Mouse (Mus musculus): ENCODE data around the gene Mcts2.
A peak's percentile ranks its signal among the peaks of the same experiment; 100 is the strongest.
"Not testable (repeated sequence)": the region's sequence is repeated elsewhere in the genome, so short reads cannot be mapped to it uniquely, and the experiment has no call there.

Mcts2 gene

GRCm38 (mm10) chr2:152686806-152687267 lies at the start of gene Mcts2:
TSS of gene Mcts2 (plus strand) at chr2:152687035.
- DNase-seq (ENCODE audit: low spot score), result peak; percentile 79

DNA sequence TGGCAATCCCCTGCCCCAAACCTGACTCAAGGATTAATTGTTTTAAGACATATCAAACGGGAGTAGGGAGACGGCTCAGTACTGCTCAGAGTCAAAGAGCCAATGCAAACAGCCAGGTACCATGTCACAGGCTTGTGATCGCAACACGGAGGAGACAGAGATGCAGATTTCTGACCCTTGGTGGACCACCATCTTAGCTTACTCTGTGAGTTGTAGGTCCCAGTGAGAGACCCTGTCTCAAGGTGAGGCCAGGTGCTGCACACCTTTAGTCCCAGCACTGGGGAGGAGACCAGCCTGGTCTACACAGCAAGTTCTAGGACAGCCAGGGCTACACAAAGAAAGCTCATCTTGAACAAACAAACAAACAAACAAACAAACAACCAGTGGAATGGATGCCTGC lies 49.5 kb upstream of the Mcts2 start:
- DNase-seq (ENCODE audit: low spot score), result no peak

- DNase-seq (ENCODE audit: low spot score), result no peak
Measured at GRCm38 (mm10) chr2:152638865-152639264, 48.0 kb upstream of the Mcts2 start.

GRCm38 (mm10) chr2:152639406-152640113 lies 47.3 kb upstream of the Mcts2 start:
- no peak for DNase-seq (ENCODE audit: low spot score)

- no peak for DNase-seq (ENCODE audit: low spot score)
Measured at GRCm38 (mm10) chr2:152652901-152653620, 33.8 kb upstream of the Mcts2 start.

DNA sequence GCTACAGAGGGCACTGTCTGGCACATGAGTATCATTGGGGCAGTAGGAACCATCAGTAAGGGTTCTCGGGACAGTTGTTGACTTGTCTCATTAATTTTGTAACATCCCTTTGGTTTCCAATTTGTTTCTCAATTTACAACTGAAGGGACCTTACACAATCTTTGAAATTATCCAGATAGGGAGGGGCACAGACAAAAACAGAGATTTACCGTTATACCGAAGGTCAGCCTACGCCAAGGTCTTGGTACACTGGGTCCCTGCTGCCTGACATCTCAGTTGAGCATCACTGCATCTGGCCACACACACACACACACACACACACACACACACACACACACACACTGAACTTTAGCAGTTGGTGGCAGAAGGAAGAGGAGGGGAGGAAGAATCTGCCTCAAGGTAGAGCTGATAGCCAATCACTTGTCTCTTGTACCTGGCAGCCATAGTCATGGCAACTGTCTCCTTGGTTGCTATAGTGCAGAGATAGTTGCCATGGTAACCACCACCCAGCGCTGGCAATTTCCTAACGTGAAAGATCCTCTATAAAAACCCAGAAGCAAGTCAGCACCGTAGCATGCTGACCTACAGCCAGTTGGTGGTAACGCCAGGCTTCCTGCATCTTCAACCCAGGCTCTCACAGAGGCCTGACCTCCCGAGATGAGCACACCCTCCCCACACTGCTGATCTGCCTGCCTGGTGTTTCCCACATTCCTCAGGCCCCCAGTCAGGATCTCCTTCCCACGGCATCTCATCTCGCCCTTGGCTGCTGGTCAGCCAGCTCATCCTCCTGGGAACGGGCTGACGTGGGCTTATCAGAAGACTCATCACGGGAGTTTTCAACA lies 32.7 kb upstream of the Mcts2 start:
- DNase-seq (ENCODE audit: low spot score), result peak; percentile 73

- DNase-seq (ENCODE audit: low spot score), result no peak
Measured at GRCm38 (mm10) chr2:152657398-152657797, 29.4 kb upstream of the Mcts2 start.

GRCm38 (mm10) chr2:152661163-152661562 lies 25.7 kb upstream of the Mcts2 start:
- DNase-seq (ENCODE audit: low spot score), result no peak

DNA sequence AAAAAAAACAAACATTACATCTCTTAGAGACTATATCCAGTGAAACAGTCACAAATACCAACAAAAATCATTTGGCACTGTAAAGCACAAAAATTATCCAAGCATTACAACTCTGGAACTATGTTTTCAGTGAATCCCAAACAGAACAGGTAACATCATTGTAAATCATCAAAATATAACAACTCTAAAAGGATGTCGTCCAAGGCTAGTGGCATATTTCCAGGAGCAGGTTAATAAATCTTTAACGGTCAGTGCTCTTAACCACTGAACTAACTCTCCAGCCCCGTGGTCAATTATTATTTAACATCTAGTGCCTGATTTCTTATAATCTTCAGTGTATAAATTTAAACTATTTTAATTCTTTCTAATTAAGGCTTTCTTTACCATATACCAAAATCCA lies 20.6 kb upstream of the Mcts2 start:
- DNase-seq (ENCODE audit: low spot score), result not testable (repeated sequence)

DNA sequence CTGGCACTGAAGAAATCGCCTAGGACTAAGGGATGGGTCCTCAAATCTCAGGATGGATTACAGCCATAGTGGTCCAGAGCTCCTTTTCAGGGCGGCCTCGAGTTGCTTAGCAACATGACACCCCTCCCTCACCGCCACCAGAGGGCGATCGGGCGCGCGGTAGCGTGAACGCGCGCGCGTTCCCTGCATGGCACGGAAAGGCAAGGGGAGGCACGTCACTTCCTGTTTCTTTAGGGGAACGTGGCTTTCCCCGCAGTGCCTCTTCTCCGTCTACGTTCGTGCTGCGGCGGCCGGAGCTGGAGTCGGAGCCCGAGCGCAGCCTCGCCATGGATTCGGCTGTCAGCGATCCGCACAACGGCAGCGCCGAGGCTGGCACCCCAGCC lies 17.6 kb upstream of the Mcts2 start, which contains the start of gene H13:
H13 (plus strand) TSS at position 206 of the 383 bp plus-strand sequence.
- DNase-seq (ENCODE audit: low spot score), result peak; percentile 70

- DNase-seq (ENCODE audit: low spot score), result no peak
Measured at GRCm38 (mm10) chr2:152669639-152670484, 17.0 kb upstream of the Mcts2 start.

- DNase-seq (ENCODE audit: low spot score), result no peak
Measured at GRCm38 (mm10) chr2:152670983-152671641, 15.7 kb upstream of the Mcts2 start.

DNA sequence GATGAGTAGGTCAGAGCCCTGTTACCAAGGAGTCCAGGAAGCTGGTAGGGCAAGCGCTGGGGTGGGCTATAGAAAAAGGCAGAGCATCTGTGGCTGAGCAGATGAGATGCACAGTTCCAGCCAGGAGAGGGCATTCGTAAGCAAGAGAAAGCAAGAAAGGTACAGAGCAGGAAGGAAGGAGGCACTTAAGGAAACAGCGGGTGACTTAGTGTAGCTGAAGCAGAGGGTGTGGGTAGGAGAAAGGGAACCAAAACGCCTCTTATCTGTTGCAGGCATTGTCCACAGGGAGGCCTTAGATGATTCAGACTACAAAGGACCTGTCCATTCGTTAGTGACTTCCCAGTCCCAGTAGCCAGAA lies 15.2 kb upstream of the Mcts2 start:
- DNase-seq (ENCODE audit: low spot score), result no peak

DNA sequence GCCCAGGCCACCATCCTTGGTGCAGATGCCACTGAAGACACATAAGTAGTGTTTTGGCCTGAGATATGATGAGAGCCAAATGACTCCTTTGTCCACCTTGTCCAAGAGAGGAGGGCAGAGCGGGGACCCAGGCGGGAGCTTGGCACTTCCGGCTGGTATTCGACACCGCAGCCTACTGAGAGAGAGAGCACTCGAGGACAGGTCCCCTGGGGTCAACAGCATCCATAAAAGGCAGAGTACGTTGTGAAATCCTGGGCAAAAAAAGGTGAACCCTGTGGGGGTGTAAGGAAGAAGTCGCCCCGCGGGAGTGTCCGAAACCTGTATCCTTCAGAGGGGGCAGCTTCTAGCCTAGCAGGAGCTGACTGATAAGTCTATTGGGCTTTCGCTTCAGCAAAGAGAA lies 14.7 kb upstream of the Mcts2 start:
- DNase-seq (ENCODE audit: low spot score), result no peak

- DNase-seq (ENCODE audit: low spot score), result no peak
Measured at GRCm38 (mm10) chr2:152674148-152674547, 12.7 kb upstream of the Mcts2 start.

DNA sequence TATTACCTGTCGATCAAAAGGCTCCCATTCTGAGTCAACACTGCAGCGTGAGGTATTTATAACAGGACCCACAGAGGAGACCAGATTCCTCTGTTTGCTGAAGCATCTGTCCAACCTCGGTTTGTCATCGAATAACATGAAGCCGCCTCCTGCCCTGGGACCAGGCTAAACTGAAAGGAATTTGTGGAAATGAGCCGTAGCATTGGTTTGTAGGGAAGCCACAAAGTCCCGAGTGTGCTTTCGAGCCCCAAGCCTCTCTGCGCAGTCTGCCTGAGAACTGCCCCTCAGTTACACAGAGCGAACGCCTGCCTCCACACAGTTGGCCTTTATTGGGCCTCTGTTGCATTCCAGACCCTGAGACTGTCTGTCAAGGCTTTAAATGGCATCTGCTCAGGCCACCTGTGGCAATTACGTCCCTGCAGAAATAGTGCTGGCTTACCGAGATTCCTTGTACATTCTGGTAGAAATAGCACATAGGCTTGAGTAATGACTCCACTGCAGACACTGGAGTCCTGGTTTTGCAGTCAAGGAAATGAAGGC lies 11.5 kb upstream of the Mcts2 start:
- DNase-seq (ENCODE audit: low spot score), result no peak

DNA sequence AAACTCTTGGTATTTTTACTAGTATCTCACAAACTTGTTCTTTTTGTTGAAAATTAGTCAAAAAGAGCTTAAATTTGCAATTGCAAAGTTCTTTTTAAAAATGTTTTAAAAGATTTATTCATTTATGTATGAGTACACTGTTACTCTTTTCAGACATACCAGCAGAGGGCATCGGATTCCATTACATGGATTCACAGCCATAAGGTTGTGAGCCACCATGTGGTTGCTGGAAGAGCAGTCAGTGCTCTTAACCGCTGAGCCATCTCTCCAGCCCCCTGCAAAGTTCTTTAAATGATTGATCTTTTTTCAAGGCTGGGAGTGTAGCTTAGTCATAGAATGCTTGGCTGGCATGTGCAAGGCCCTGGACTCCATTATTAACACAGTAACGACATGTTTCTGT lies 8.5 kb upstream of the Mcts2 start:
- DNase-seq (ENCODE audit: low spot score), result no peak

DNA sequence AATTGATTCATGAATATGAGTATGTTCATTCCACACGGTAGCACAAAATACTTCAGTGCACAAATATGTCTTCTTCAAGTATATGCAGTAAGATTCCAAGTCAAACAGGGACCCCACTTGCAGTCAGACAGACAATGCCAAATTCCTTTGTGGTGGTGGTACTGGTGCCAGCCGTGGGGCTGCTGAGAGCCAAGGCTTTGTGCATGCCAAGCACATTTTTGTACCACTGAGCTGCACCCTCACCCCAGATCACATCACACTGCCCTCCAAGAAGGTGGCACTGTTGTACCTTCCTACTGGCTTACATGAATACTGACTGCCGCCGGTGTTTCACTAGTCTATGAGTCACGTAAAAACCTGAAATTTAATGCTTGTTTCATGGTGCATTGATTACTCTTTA lies 7.9 kb upstream of the Mcts2 start:
- no peak for DNase-seq (ENCODE audit: low spot score)

- no peak for DNase-seq (ENCODE audit: low spot score)
Measured at GRCm38 (mm10) chr2:152679701-152680355, 7.0 kb upstream of the Mcts2 start.

DNA sequence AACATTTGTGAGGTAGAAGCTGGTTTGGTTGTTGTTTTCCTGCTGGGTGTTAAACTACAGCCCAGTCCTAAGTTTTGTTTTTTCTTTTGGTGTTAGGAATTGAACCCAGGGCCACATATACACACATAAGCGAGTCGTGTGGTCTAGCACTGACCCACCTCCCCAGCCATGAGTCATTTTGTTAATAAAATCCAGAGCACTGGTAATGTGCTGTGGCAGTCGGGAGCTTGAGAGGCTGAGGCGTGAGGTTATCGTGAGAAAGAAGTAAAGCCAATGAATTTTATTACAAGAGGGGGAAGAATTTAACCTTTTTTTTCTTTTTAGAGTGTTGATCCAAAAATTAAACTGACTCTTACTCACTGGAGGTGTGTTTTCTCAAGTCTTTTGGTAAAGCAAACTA lies 3.7 kb upstream of the Mcts2 start:
- DNase-seq (ENCODE audit: low spot score), result no peak
